Mouse (Mus musculus): ENCODE results near the gene Fbxo2. TPM values are rescaled to one million over a fixed set of nuclear protein-coding genes. Genes with fewer than 3 reads are reported as not detected.
"Not testable (repeated sequence)": the region's sequence is repeated elsewhere in the genome, so short reads cannot be mapped to it uniquely, and the experiment has no call there.

Fbxo2 gene
- total and polyA plus RNA-seq, 3 experiments: 0.30 to 5.9 TPM; not detected in 1

DNA sequence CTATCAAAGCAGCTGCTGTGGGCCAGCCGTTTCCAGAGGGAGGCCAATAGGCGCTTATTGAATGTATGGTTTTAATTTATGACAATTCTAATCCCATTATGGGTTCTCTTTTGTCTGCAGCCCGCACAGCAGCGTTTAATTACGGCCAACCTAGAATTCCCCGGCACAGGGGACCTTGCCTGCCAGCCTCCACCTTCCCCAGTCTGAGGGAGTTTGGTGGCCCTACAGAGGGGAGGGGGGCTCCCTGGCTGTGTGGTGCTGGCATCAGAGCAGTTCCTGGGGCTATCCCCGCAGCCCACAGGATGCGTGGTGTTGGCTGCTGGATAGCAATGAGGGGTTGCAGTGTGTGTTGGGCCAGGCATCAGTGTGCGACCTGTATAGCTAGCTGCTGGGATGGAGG, 24.1 kb downstream of the Fbxo2 start:
- no peak overlapping the region for H3K27ac ChIP-seq (ENCODE audit: insufficient read depth, low read depth)
- DNase-seq (ENCODE audit: extremely low read depth): no peak
- in situ Hi-C loops (cut with MboI; ENCODE audit: low pct_ligation_motif_present, low pct_unique_long_range_greater_than_20kb, low sequenced_read_pairs): no loop called here
- H3K79me2 ChIP-seq (replicated peaks; ENCODE audit: control insufficient read depth, extremely low read depth, insufficient read depth, poor library complexity, severe bottlenecking): no peaks in the 10 kb centered on the region
- no peaks in the 10 kb centered on the region for H3K36me3 ChIP-seq (replicated peaks in 1 of 2; ENCODE audit: control insufficient read depth in 1 of 2, insufficient read depth in 1 of 2, low read length in 1 of 2)
- H3K27me3 ChIP-seq (replicated peaks): peaks cover 75% of the 10 kb centered on the region
- dilution Hi-C loops (cut with MboI; ENCODE audit: extremely low pct_ligation_motif_present, extremely low pct_unique_long_range_greater_than_20kb, low sequenced_read_pairs): no loop called here
- H3K9me3 ChIP-seq (replicated peaks; ENCODE audit: low read length): no peaks in the 10 kb centered on the region
- no peak overlapping the region for H3K4me3 ChIP-seq (replicated peaks in 1 of 3; ENCODE audit: low read depth in 2 of 3, low read length in 2 of 3, poor library complexity in 1 of 3)
- H3K4me1 ChIP-seq (ENCODE audit: control insufficient read depth in 1 of 2, insufficient read depth in 2 of 2): no peaks in the 10 kb centered on the region
- TF ChIP-seq ZNF384 (IDR thresholded peaks at IDR 0.05; ENCODE audit: low read depth, low read length) (no peak), USF2 (conservative IDR thresholded peaks at IDR 0.05; ENCODE audit: low read depth, low read length) (no peak), NRF1 (IDR thresholded peaks at IDR 0.05; ENCODE audit: low read depth, low read length) (no peak), CHD2 (IDR thresholded peaks at IDR 0.05; ENCODE audit: low read length) (no peak), IRF4 (IDR thresholded peaks at IDR 0.05; ENCODE audit: low read depth, low read length) (no peak), ELF1 (IDR thresholded peaks at IDR 0.05; ENCODE audit: low read depth, low read length) (no peak), NELFE (IDR thresholded peaks at IDR 0.05; ENCODE audit: low read depth, low read length) (no peak), MAZ (IDR thresholded peaks at IDR 0.05; ENCODE audit: low read depth, low read length) (no peak)
- no peak overlapping the region for H3K4me2 ChIP-seq (ENCODE audit: insufficient read depth, low read depth, poor library complexity, severe bottlenecking)
- H3K9ac ChIP-seq (ENCODE audit: insufficient read depth, low read depth): no peak overlapping the region

DNA sequence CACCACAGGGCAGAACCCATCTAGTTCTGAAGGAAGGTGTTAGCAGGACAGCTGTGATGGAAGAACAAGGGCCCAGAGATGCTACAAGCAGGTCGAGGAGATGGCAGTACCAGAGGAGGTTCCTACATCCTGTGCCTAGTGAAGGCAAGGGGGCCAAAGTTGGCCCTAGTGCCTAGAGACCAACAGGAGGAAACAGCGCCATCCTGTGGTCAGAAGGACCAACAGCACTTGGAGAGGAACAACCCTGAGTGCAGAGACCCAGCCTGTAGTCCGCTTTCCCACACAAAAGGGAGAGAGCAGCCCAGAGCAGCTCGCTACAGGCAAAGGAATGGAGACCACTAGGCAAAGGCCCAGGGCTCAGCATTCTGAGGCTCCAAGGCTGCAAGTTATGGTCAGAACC, 25.4 kb downstream of the Fbxo2 start:
- H3K9me3 ChIP-seq (replicated peaks; ENCODE audit: low read length): no peaks in the 10 kb centered on the region
- H3K4me1 ChIP-seq (ENCODE audit: control insufficient read depth in 1 of 2, insufficient read depth in 2 of 2): no peaks in the 10 kb centered on the region
- DNase-seq (ENCODE audit: extremely low read depth): no peak
- in situ Hi-C loops (cut with MboI; ENCODE audit: low pct_ligation_motif_present, low pct_unique_long_range_greater_than_20kb, low sequenced_read_pairs) (no loop called here), dilution Hi-C loops (cut with MboI; ENCODE audit: extremely low pct_ligation_motif_present, extremely low pct_unique_long_range_greater_than_20kb, low sequenced_read_pairs) (no loop called here)
- H3K4me2 ChIP-seq (ENCODE audit: insufficient read depth, low read depth, poor library complexity, severe bottlenecking): no peak overlapping the region
- no peak overlapping the region for H3K9ac ChIP-seq (ENCODE audit: insufficient read depth, low read depth)
- no peaks in the 10 kb centered on the region for H3K79me2 ChIP-seq (replicated peaks; ENCODE audit: control insufficient read depth, extremely low read depth, insufficient read depth, poor library complexity, severe bottlenecking)
- no peak overlapping the region for H3K27ac ChIP-seq (ENCODE audit: insufficient read depth, low read depth)
- H3K27me3 ChIP-seq (replicated peaks): peaks cover 73% of the 10 kb centered on the region
- H3K4me3 ChIP-seq (replicated peaks in 1 of 3; ENCODE audit: low read depth in 2 of 3, low read length in 2 of 3, poor library complexity in 1 of 3): no peak overlapping the region
- TF ChIP-seq MXI1 (IDR thresholded peaks at IDR 0.05; ENCODE audit: low read depth, low read length) (no peak), CTCF (conservative IDR thresholded peaks at IDR 0.05 in 1 of 2, IDR thresholded peaks at IDR 0.05 in 1 of 2; ENCODE audit: low read depth in 2 of 2, low read length in 2 of 2) (peak in 1 of 2 experiments; percentile 29; a peak in 2 of 4 replicates)
- H3K36me3 ChIP-seq (replicated peaks in 1 of 2; ENCODE audit: control insufficient read depth in 1 of 2, insufficient read depth in 1 of 2, low read length in 1 of 2): no peaks in the 10 kb centered on the region

DNA sequence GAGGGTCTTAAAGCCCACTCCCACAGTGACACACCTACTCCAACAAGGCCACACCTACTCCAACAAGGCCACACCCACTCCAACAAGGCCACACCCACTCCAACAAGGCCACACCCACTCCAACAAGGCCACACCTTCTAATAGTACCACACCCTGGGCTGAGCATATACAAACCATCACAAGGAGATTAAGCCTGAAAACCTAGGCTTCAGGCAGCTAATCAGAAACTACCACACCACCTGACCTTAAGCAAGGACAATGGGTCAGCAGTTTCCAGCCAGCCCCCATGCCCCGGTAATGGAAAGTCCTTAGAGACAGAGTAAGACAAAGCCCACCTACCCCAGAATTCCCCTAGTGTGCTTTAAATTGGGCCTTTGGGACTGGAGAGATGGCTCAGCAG, 28.3 kb downstream of the Fbxo2 start:
- H3K9me3 ChIP-seq (replicated peaks; ENCODE audit: low read length); H3K27ac ChIP-seq (ENCODE audit: insufficient read depth, low read depth); H3K79me2 ChIP-seq (replicated peaks; ENCODE audit: control insufficient read depth, extremely low read depth, insufficient read depth, poor library complexity, severe bottlenecking); H3K4me1 ChIP-seq (ENCODE audit: control insufficient read depth in 1 of 2, insufficient read depth in 2 of 2); H3K4me3 ChIP-seq (replicated peaks in 1 of 3; ENCODE audit: low read depth in 2 of 3, low read length in 2 of 3, poor library complexity in 1 of 3); dilution Hi-C loops (cut with MboI; ENCODE audit: extremely low pct_ligation_motif_present, extremely low pct_unique_long_range_greater_than_20kb, low sequenced_read_pairs); H3K36me3 ChIP-seq (replicated peaks in 1 of 2; ENCODE audit: control insufficient read depth in 1 of 2, insufficient read depth in 1 of 2, low read length in 1 of 2); H3K4me2 ChIP-seq (ENCODE audit: insufficient read depth, low read depth, poor library complexity, severe bottlenecking); in situ Hi-C loops (cut with MboI; ENCODE audit: low pct_ligation_motif_present, low pct_unique_long_range_greater_than_20kb, low sequenced_read_pairs); H3K9ac ChIP-seq (ENCODE audit: insufficient read depth, low read depth); DNase-seq (ENCODE audit: extremely low read depth): not testable (repeated sequence)
- peaks cover 72% of the 10 kb centered on the region for H3K27me3 ChIP-seq (replicated peaks)
